Mouse (Mus musculus): ENCODE measurements around the gene Timd2.

- TF ChIP-seq FLI1 (IDR thresholded peaks at IDR 0.05; ENCODE audit: low read length) (no peak), GATA1 (IDR thresholded peaks at IDR 0.05; ENCODE audit: borderline replicate concordance, low read length) (no peak)
Observed at GRCm38 (mm10) chr11:46753662-46754061, 46.8 kb upstream of the Timd2 start.
